Mouse (Mus musculus) kidney, postnatal 14 days (tissue): ENCODE data around the gene Gm49384.
"Not testable (repeated sequence)": the region's sequence is repeated elsewhere in the genome, so short reads cannot be mapped to it uniquely, and the experiment has no call there.

ENCODE experiments used
- DNase-seq: peaks from one replicate; pipeline ENCODE4 v3.0.0; 2022; ENCODE audit warnings: mixed read lengths

The Gm49384 gene

DNA sequence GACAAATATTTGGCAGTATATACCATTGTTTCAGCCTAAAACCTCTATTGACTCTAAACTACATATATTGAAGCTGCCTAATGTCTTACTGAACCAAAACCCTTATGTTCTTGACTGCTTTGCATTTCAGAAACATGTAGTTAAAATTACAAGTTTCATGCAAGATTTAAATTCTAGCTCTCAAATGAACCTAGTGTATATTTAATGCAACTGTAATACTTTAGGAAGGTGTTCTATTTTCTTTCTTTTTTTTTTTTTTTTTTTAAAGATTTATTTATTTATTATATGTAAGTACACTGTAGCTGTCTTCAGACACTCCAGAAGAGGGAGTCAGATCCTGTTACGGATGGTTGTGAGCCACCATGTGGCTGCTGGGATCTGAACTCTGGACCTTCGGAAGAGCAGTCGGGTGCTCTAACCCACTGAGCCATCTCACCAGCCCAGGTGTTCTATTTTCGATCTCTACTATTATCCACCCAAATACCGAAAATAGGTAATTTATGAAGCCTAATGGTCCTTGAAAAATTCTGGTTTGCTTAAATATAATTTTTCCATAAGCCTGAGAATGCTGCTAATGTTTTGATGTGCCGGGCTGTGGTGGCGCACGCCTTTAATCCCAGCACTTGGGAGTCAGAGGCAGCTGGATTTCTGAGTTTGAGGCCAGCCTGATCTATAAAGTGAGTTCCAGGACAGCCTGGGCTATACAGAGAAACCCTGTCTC, 37.0 kb downstream of the Gm49384 start:
- not testable (repeated sequence) for DNase-seq

DNA sequence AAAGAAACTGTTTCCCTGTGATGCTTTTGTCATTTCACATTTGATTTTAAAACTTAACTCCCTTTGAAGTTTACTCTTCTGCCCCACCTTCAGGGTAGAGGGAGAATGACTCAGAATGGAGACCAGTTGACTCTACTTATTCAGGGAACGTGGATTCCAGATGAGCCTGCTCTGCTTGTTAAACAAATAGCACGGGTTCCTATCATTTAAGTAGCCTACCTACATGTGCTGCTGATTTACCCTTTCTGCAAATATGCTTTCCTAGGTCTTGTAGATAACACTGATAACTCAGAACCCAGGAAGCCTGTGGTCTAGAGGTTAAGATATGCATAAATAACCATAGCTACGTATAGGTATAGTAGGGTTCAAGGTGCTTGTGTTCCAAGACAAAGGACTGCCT, 39.2 kb downstream of the Gm49384 start:
- no peak for DNase-seq

DNA sequence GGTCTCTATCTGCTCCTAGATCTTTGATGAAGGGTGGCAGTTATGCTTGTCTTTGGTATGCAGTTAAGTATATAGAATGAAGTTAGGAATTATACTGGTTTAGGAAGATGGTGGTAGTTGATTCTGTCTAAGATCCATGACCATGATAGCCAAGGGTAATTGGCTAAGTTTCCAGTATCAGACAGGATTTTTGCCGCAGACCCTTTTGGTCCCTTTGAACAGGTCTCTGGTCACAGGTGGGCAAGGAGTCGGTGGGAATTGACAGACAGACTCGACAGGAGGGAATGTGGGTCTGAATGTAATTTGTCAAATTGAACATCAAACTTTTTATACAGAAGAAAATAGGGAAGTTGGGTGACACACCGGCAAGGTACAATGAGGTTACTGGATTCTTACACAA, 40.5 kb downstream of the Gm49384 start:
- DNase-seq: not testable (repeated sequence)

DNA sequence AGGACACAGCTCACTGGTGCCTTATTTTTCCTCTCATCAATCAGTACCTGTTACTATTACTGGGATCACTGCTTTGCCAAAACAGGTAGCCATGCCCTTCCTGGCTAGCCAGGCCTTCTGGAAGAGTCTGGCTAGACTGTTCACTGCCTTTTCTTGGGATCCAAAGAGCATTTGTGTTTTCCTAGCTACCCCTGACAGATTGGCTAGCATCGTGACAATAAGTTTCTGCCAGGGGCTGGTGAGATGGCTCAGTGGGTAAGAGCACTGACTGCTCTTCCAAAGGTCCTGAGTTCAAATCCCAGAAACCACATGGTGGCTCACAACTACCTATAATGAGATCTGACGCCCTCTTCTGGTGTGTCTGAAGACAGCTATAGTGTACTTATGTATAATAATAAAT, 43.4 kb downstream of the Gm49384 start:
- DNase-seq: not testable (repeated sequence)

DNA sequence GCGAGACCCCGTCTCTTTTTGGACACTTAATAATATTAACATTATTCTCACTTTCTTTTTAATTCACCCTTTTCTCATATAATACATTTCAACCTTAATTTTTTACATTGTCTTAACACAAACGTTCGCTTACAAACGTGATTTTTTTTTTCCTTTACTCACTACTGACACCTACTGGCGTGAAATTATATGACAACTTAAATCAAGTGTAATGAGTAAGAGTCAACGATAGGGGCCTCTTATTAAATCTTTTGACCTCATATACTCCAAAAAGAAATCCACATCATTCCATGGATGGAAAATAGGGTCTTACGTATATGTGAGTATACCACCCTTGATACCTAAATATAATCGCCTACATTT, 44.5 kb downstream of the Gm49384 start:
- peak; percentile 28 for DNase-seq

DNA sequence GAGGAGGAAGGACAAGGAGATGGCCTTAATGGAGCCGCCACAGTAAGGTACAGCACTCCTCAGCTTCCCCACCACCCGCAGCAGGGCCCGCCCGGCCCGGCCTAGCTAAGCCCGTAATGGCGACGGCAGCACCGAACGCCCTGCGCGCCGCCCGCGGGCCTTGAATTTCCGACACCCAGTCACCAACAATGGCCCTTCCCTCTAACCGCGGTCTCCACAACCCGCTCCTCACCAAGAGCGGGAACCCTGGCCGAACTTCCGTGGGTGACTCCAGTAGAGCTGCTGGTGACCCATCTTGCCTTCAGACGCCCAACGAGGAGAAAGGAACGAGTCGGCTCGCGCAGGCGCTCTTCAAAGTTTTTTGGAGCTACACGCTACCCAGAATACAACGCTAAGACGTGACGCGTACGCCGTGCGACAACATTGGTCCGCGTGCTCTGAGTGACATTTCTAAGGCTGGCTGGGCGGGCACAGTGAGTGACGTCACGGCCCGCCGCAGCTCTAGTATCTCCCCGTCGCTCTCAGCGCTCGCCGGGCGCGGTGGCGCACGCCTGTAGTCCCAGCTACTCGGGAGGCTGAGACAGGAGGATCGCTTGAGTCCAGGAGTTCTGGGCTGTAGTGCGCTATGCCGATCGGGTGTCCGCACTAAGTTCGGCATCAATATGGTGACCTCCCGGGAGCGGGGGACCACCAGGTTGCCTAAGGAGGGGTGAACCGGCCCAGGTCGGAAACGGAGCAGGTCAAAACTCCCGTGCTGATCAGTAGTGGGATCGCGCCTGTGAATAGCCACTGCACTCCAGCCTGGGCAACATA, 45.1 kb downstream of the Gm49384 start, which contains the start of gene Rps29:
Rps29 (minus strand) TSS at position 422 of the 813 bp plus-strand sequence.
- DNase-seq: peak; percentile 99

DNA sequence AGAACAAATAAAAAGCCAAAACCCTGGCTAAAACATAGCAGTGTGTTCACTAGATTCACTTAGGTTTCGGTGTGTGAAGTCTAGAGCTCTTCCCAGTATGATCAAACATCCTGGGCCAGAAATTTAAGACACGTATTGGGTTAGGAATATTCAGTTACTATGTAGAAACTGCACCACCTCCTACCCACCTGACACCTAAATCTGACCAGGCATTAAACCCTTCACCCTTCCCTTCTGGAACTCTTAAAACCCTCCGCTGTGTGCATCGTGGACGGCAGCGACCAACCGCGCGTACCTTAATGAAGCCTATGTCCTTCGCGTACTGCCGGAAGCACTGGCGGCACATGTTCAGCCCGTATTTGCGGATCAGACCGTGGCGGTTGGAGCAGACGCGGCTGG, 45.7 kb downstream of the Gm49384 start:
- DNase-seq: no peak

DNA sequence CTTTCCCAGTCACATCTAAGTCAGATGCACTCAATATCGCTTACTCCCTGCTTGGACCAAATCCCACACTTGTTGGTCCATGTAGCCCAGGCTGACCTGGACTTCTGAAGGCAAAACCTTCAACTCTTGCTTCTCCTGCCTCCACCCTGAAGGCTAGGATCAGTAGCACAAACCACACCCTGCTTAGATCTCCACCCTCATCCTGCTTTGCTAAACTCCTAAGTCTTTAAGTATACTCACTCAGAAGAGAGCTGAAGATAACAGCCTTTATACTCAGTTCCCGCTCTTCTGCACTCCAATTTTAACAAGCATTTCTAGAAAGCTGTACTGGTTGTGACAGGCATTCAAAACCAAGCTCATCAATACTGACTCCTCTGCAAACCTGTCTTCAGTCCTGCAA, 47.0 kb downstream of the Gm49384 start:
- no peak for DNase-seq

DNA sequence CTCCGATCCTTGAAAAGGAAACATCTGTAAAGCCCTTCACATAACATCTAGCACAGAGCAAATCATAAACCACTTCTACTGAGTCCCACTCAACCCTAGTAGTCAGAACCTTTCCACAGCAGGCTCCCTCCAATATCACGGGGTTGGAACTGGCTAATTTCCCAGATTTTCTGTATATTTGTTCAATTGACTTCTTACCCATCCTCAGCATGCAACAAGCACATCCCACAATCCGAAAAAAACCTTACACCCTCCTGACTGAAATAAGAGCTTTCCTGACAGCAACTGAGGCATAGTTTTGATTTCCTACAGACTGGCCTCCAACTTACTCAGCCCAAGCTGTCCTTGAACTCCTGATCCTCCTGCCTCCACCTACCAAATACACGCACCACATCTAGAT, 47.6 kb downstream of the Gm49384 start:
- no peak for DNase-seq

DNA sequence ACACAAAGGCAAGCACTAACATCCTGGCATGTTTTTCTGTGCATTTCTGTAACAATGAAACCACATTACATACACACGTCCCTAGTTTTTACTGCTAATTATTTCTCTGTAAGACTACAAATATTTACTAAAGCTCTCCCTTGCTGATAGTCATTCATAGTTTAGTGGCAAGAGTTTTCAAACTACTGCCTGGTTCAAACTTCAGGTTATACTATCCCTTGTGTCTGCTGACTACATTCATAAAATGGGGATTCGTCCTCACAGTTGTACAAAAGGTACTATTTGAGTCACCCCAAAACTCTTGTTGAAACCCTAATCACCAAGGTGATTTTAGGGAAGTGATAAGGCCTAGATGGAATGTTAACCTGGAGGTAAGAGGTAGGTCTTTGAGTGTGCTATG, 48.1 kb downstream of the Gm49384 start:
- no peak for DNase-seq

DNA sequence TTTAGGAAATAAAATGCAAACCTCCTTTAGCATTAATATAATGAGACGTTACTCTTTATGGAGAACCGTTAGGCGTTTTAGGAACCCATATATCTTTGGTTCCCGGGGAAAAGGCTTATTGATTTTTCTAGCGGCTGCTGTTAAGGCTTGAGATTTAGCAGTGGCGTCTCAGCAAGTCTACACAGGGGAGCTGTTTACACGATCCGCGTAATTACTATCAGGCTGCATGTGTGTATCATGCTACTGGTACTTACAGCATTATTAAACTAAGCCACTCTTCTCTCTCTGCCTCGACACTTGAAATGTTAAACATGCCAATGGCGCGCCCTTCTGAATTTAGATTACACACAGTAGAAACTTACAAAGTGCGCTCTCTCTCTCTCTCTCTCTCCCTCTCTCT, 54.0 kb downstream of the Gm49384 start:
- DNase-seq: no peak

DNA sequence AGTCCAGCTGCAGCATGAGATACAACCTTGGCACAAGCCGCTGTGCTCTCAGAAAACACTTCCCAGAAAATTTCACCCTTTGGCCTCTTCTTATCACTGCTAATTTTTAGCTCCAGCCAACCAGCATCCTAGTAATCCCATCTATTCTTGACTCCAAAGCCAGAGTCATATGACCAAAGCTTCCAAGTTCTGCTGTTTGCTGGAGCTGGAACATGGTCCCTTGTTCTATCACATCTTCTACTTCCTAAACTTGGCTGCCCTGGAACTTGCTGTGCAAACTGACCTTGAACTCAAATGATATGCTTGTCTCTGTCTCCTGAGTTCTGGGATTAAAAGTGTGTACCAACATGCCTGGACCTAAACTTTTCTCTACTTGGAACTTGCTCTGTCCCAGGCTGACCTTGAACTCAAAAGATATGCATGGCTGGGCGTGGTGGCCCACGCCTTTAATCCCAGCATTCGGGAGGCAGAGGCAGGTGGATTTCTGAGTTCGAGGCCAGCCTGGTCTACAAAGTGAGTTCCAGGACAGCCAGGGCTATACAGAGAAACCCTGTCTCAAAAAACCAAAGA, 56.8 kb downstream of the Gm49384 start:
- no peak for DNase-seq

DNA sequence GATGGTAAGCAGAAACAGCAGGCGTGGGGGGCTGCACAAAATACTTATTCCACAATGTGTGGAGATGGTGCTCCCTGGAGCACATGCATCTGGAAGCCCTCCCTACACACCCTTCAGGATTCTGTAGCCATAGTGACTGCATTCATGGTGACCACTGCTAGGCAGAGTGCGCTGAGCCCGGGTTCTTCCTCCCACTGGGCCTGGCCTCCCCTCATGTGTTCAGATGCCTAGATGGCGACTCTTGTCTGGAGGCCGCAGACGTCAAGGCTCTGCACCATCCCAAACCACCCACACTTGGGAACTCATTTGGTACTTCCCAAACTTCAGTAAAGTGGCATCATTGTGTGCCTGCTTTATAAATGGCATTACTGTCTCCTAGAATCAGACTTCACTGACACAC, 60.6 kb downstream of the Gm49384 start:
- no peak for DNase-seq

DNA sequence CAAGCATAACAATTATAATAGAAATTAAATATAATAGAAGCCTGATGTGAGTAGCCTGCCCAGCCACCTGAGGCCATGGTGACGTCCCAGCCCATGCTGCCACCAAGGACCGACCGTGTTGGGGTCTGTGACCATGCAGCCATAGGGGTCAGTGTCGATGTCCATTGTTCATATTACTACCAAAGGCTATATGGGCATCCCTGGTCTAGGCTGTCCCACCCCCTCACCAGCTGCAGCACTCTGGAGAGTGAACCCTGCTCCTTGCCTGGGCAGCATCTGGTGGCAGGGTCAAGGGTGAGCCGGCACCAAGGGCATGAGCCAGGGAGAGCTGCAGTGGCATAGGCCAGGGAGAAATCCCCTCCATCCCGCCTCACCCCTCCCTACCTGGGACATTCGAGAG, 64.2 kb downstream of the Gm49384 start:
- DNase-seq: no peak
